Mouse (Mus musculus) G1E-ER4 (cell line): Measurements from ENCODE around the gene Ldb2. TPM values are rescaled to one million over a fixed set of nuclear protein-coding genes. Genes with fewer than 3 reads are reported as not detected.

Experiments
- GATA1 ChIP-seq: IDR thresholded peaks from one replicate; pipeline ENCODE4 v1.8.0; 2012; ENCODE audit warnings: low read length, inconsistent platforms
- polyA plus RNA-seq: library from polyadenylated mRNA; stranded (reverse); fragments of >175 nt; gene quantifications from 2 replicates; pipeline ENCODE4 v1.2.3, GENCODE M21; 2012

The Ldb2 gene
- polyA plus RNA-seq, 1 experiment = not detected

DNA sequence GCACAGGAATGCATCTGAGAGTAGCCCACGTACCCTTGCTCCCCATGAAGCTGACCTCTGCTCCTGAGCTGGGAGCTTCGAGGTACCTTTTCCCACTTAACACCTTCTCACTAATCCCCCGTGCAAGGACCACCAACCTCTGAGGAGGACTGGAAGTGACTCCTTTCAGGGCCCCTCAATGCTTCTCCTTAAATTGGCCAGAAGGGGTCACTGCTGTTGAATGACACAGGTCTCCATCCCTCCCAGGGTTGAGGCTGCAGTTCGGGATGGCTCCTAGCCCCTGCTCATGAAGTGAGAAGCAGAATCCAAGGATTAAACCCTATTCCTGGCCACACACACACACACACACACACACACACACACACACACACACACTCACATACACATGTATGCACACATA lies 323.1 kb downstream of the Ldb2 start:
- TF ChIP-seq GATA1 = no peak

DNA sequence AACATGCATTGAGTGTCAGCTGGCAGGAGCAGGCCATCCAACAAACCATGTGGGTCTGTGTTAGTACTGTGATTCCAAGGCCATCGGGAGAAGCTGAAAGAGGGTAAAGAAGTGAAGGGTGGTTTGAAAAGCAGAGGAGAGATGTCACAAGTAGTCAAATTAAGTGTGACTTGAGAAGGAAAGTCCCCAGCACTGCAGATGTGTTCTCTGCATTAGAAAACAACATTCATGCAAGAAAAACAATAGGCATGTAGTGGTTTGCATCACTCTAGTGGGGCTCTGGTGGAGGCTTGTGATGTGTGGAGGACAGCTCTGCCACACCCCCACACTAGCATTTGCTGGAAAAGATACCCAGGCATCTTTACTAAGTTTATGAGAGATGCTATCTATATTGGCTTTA lies 323.9 kb downstream of the Ldb2 start:
- TF ChIP-seq GATA1 = no peak

GRCm38 (mm10) chr5:44473857-44474762 lies 325.4 kb downstream of the Ldb2 start:
- TF ChIP-seq GATA1 = no peak

- no peak for TF ChIP-seq GATA1
Measured at GRCm38 (mm10) chr5:44465238-44465637, 334.2 kb downstream of the Ldb2 start.
